Mouse (Mus musculus): ENCODE results near the gene Lztfl1.
"Not testable (repeated sequence)": the region's sequence is repeated elsewhere in the genome, so short reads cannot be mapped to it uniquely, and the experiment has no call there.

DNA sequence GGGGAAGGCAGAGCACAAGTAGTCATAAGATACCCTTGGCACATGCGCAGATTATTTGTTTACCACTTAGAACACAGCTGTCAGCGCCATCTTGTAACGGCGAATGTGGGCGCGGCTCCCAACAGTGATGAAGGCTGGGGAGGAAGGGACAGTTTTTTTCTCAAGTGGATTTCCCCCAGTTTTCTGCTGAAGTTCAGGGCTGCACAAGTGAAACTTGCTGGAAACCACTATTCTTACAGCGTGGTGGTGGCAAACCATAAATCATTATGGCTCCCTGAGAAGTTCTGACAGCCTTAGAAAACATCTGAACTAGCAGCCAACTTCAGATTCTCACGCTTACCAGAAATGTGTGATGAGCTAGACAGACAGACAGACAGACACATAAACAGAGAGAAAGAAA, 32.2 kb upstream of the Lztfl1 start:
- TF ChIP-seq CTCF (IDR thresholded peaks at IDR 0.05; ENCODE audit: control insufficient read depth, insufficient read depth, low read length); POLR2A (IDR thresholded peaks at IDR 0.05; ENCODE audit: borderline replicate concordance, control insufficient read depth, low read depth, low read length): not testable (repeated sequence)
